Mouse (Mus musculus): ENCODE results near the gene Synpr. TPM values are rescaled to one million over a fixed set of nuclear protein-coding genes. Genes with fewer than 3 reads are reported as not detected.

Gene Synpr
- total and polyA plus RNA-seq, 3 experiments = not detected

GRCm38 (mm10) chr14:13285341-13286130 lies 956 bp downstream of the Synpr start:
- no peak for DNase-seq (ENCODE audit: extremely low read depth)
- TF ChIP-seq ELF1 (IDR thresholded peaks at IDR 0.05; ENCODE audit: low read depth, low read length) = no peak
- TF ChIP-seq KAT2A (IDR thresholded peaks at IDR 0.05; ENCODE audit: insufficient replicate concordance, low read length) = no peak
- no peak for TF ChIP-seq MAX (IDR thresholded peaks at IDR 0.05; ENCODE audit: low read length)
- TF ChIP-seq RCOR1 (conservative IDR thresholded peaks at IDR 0.05; ENCODE audit: low read depth, low read length) = no peak
- no peak for TF ChIP-seq USF1 (IDR thresholded peaks at IDR 0.05; ENCODE audit: low read depth, low read length)
- TF ChIP-seq NELFE (IDR thresholded peaks at IDR 0.05; ENCODE audit: low read depth, low read length) = no peak
- TF ChIP-seq SMC3 (IDR thresholded peaks at IDR 0.05; ENCODE audit: low read depth, low read length) = no peak
- TF ChIP-seq ZC3H11A (IDR thresholded peaks at IDR 0.05; ENCODE audit: low read depth, low read length) = no peak
- TF ChIP-seq USF2 (conservative IDR thresholded peaks at IDR 0.05; ENCODE audit: low read depth, low read length) = no peak
- no peak for TF ChIP-seq UBTF (IDR thresholded peaks at IDR 0.05; ENCODE audit: low read depth, low read length)
- no peak for TF ChIP-seq RAD21 (IDR thresholded peaks at IDR 0.05; ENCODE audit: low read depth, low read length)
- TF ChIP-seq ZKSCAN1 (IDR thresholded peaks at IDR 0.05; ENCODE audit: borderline replicate concordance, low read depth, low read length) = no peak
- Histone ChIP-seq H3K4me3 (replicated peaks in 1 of 3; ENCODE audit: low read depth in 2 of 3, low read length in 2 of 3, poor library complexity in 1 of 3) (no peak overlapping the region), H3K27ac (ENCODE audit: insufficient read depth, low read depth) (no peak overlapping the region), H3K4me1 (ENCODE audit: control insufficient read depth in 1 of 2, insufficient read depth in 2 of 2) (no peaks in the 10 kb centered on the region), H3K27me3 (replicated peaks) (no peaks in the 10 kb centered on the region), H3K9ac (ENCODE audit: insufficient read depth, low read depth) (no peak overlapping the region), H3K4me2 (ENCODE audit: insufficient read depth, low read depth, poor library complexity, severe bottlenecking) (no peak overlapping the region), H3K36me3 (replicated peaks in 1 of 2; ENCODE audit: control insufficient read depth in 1 of 2, insufficient read depth in 1 of 2, low read length in 1 of 2) (no peaks in the 10 kb centered on the region), H3K79me2 (replicated peaks; ENCODE audit: control insufficient read depth, extremely low read depth, insufficient read depth, poor library complexity, severe bottlenecking) (no peaks in the 10 kb centered on the region), H3K9me3 (replicated peaks; ENCODE audit: low read length) (no peaks in the 10 kb centered on the region)
- dilution Hi-C loops (cut with MboI; ENCODE audit: extremely low pct_ligation_motif_present, extremely low pct_unique_long_range_greater_than_20kb, low sequenced_read_pairs) = no loop called here
- in situ Hi-C loops (cut with MboI; ENCODE audit: low pct_ligation_motif_present, low pct_unique_long_range_greater_than_20kb, low sequenced_read_pairs) = no loop called here

DNA sequence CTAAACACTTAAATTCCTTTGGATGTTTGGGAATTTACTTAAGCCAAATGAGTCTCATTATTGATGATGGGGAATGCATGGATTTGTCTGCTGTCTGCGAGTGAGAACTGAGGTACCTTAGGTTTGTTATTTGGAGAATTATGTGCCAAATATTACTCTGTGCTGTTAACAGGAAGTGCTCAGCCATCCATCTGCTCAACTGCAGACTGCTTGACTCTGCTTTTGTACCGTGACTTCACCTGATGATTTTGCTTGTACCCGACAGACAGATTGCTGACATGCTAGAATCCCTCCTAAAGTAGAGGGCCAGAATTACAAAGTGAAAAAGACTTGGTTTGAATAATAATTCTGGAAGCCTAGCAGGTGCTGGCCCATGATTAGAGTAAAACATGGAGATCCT lies 9.6 kb downstream of the Synpr start:
- H3K9ac ChIP-seq (ENCODE audit: insufficient read depth, low read depth) = no peak overlapping the region
- no peaks in the 10 kb centered on the region for H3K9me3 ChIP-seq (replicated peaks; ENCODE audit: low read length)
- in situ Hi-C loops (cut with MboI; ENCODE audit: low pct_ligation_motif_present, low pct_unique_long_range_greater_than_20kb, low sequenced_read_pairs) = no loop called here
- H3K4me3 ChIP-seq (replicated peaks in 1 of 3; ENCODE audit: low read depth in 2 of 3, low read length in 2 of 3, poor library complexity in 1 of 3) = no peak overlapping the region
- H3K79me2 ChIP-seq (replicated peaks; ENCODE audit: control insufficient read depth, extremely low read depth, insufficient read depth, poor library complexity, severe bottlenecking) = no peaks in the 10 kb centered on the region
- dilution Hi-C loops (cut with MboI; ENCODE audit: extremely low pct_ligation_motif_present, extremely low pct_unique_long_range_greater_than_20kb, low sequenced_read_pairs) = no loop called here
- no peak overlapping the region for H3K27ac ChIP-seq (ENCODE audit: insufficient read depth, low read depth)
- TF ChIP-seq USF1 (IDR thresholded peaks at IDR 0.05; ENCODE audit: low read depth, low read length) (no peak), MXI1 (IDR thresholded peaks at IDR 0.05; ENCODE audit: low read depth, low read length) (no peak), IRF4 (IDR thresholded peaks at IDR 0.05; ENCODE audit: low read depth, low read length) (no peak), ZMIZ1 (IDR thresholded peaks at IDR 0.05; ENCODE audit: low read depth, low read length) (no peak), JUN (IDR thresholded peaks at IDR 0.05; ENCODE audit: insufficient read depth, low read depth, low read length) (no peak), NELFE (IDR thresholded peaks at IDR 0.05; ENCODE audit: low read depth, low read length) (no peak), ZKSCAN1 (IDR thresholded peaks at IDR 0.05; ENCODE audit: borderline replicate concordance, low read depth, low read length) (no peak), POLR2A (IDR thresholded peaks at IDR 0.05; ENCODE audit: low read depth, low read length) (no peak), SMC3 (IDR thresholded peaks at IDR 0.05; ENCODE audit: low read depth, low read length) (no peak), RCOR1 (conservative IDR thresholded peaks at IDR 0.05; ENCODE audit: low read depth, low read length) (no peak), GABPA (IDR thresholded peaks at IDR 0.05; ENCODE audit: insufficient replicate concordance, low read depth, low read length) (no peak), TBP (conservative IDR thresholded peaks at IDR 0.05; ENCODE audit: low read depth, low read length) (no peak), MAZ (IDR thresholded peaks at IDR 0.05; ENCODE audit: low read depth, low read length) (no peak)
- no peak for DNase-seq (ENCODE audit: extremely low read depth)
- no peaks in the 10 kb centered on the region for H3K27me3 ChIP-seq (replicated peaks)
- no peaks in the 10 kb centered on the region for H3K36me3 ChIP-seq (replicated peaks in 1 of 2; ENCODE audit: control insufficient read depth in 1 of 2, insufficient read depth in 1 of 2, low read length in 1 of 2)
- no peak overlapping the region for H3K4me2 ChIP-seq (ENCODE audit: insufficient read depth, low read depth, poor library complexity, severe bottlenecking)
- no peaks in the 10 kb centered on the region for H3K4me1 ChIP-seq (ENCODE audit: control insufficient read depth in 1 of 2, insufficient read depth in 2 of 2)

Data from CH12.LX (cell line).